Comparison of ENCODE assay signal across 24 mouse cellular contexts in the genomic region with DNA sequence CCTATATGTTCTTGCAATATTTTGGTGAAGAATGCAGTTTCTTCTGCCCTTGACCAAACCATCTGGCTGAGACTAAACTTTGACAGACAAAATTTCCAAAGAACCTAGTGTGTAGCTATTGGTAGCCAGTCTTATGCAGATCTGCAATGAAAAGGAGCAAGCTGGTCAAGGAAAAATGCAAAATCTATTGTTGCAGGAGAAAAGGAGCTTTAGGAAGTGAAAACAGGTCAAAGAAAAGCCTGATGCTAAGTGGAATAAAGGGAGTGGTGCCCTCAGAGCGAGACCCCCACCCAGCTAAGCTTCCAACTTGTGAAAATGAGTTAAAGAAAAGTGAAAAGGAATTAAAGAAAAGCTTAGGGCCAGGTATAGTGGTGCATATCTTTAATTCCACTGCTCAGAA. TPM values are rescaled to one million over a fixed set of nuclear protein-coding genes. Genes with fewer than 3 reads are reported as not detected.
"Had no signal": no experiment of that assay in that cellular context is flagged by ENCODE, and none has a peak within 500 bp of the region (broad histone marks: within the 10 kb centered on the region; RNA-seq: fewer than 3 reads in every experiment).

No protein-coding gene starts in this region.

- H3K9ac ChIP-seq: lung, embryonic 14.5 days; midbrain, embryonic 12.5 days; neural tube, embryonic 13.5 days; neural tube, embryonic 15.5 days; stomach, embryonic 15.5 days had no signal

- H3K4me3 ChIP-seq: midbrain, embryonic 10.5 days; midbrain, embryonic 12.5 days; myocyte; neural tube, embryonic 13.5 days; neural tube, embryonic 15.5 days; stomach, embryonic 15.5 days had no signal

- H3K9me3 ChIP-seq: midbrain, embryonic 10.5 days; midbrain, embryonic 12.5 days; neural tube, embryonic 13.5 days; neural tube, embryonic 15.5 days; stomach, embryonic 15.5 days had no signal

- H3K4me1 ChIP-seq: midbrain, embryonic 12.5 days; neural tube, embryonic 13.5 days; stomach, embryonic 15.5 days had no signal

- H3K27ac ChIP-seq: midbrain, embryonic 10.5 days; midbrain, embryonic 12.5 days; neural tube, embryonic 13.5 days; neural tube, embryonic 15.5 days; stomach, embryonic 15.5 days; stomach, postnatal 0 days had no signal

- H3K36me3 ChIP-seq: midbrain, embryonic 10.5 days; midbrain, embryonic 12.5 days; neural tube, embryonic 13.5 days; neural tube, embryonic 15.5 days; stomach, embryonic 15.5 days had no signal

- DNase-seq: lung, adult 18-20 months; lung, embryonic 14.5 days; lung, postnatal 10 days; lung, postnatal 4 days; midbrain, embryonic 14.5 days; retina, postnatal 1 day; right cerebral cortex, adult 18-20 months; right cerebral cortex, postnatal 14 days; thymus, adult 2 months; thymus, postnatal 36 days had no signal

- H3K27me3 ChIP-seq: midbrain, embryonic 12.5 days; neural tube, embryonic 13.5 days; neural tube, embryonic 15.5 days; stomach, embryonic 15.5 days had no signal

RNA-seq across cellular contexts. Expression of a gene that starts 28.1 kb away (rescaled TPM):
- total RNA-seq: megakaryocyte, adult 5-6 weeks; megakaryocyte-erythroid progenitor cell, adult 5-6 weeks had no signal
- polyA plus RNA-seq: liver, embryonic 16.5 days; lung, embryonic 14.5 days; lung, embryonic 16.5 days; midbrain, embryonic 10.5 days; myocyte; neural tube, embryonic 11.5 days; spleen, adult 2 months; stomach, embryonic 15.5 days; stomach, postnatal 0 days; testis, adult 2 months; thymus, adult 2 months had no signal
